Mouse (Mus musculus) small intestine, adult 2 months (tissue): ENCODE data around the gene Rbms2. TPM values are rescaled to one million over a fixed set of nuclear protein-coding genes. Genes with fewer than 3 reads are reported as not detected.

ENCODE experiments used
- H3K27ac ChIP-seq: fragments of 200-500 bp; 2 replicates; pipeline ENCODE4 v1.5.1; 2012; ENCODE audit warnings: low read depth, low read length, control low read depth, inconsistent platforms; ENCODE audit not compliant: insufficient read depth
- H3K27me3 ChIP-seq: fragments of 200-500 bp; 2 replicates; pipeline ENCODE4 v1.6.1; 2012; ENCODE audit warnings: mild to moderate bottlenecking, moderate library complexity, low read length, inconsistent platforms; ENCODE audit not compliant: control insufficient read depth, insufficient read depth
- H3K36me3 ChIP-seq: fragments of 200-500 bp; 2 replicates; pipeline ENCODE4 v1.6.1; 2012; ENCODE audit warnings: mild to moderate bottlenecking, low read length, control low read depth, inconsistent platforms; ENCODE audit not compliant: control insufficient read depth, insufficient read depth
- H3K4me1 ChIP-seq: fragments of 200-500 bp; 2 replicates; pipeline ENCODE4 v1.6.1; 2012; ENCODE audit warnings: low read length, inconsistent platforms, mixed read lengths; ENCODE audit not compliant: control insufficient read depth, insufficient read depth, insufficient read length
- H3K4me3 ChIP-seq: fragments of 200-500 bp; 2 replicates; pipeline ENCODE4 v1.5.1; 2012; ENCODE audit warnings: low read depth, mild to moderate bottlenecking, control low read depth, inconsistent platforms, low read length, moderate library complexity
- CTCF ChIP-seq: fragments of 200-500 bp; IDR thresholded peaks from 2 replicates; pipeline ENCODE4 v1.5.1; 2012; ENCODE audit warnings: low read depth, mild to moderate bottlenecking, control low read depth, inconsistent platforms, low read length, moderate library complexity, mixed read lengths; ENCODE audit not compliant: insufficient replicate concordance, insufficient read length; ENCODE audit errors: extremely low read depth
- POLR2A ChIP-seq: fragments of 200-500 bp; IDR thresholded peaks from 2 replicates; pipeline ENCODE4 v1.6.1; 2012; ENCODE audit warnings: low read depth, mild to moderate bottlenecking, control low read depth, inconsistent platforms, low read length, moderate library complexity
- WGBS: fragments of 180-500 bp; shearing (Covaris S2); methylation state at CpG from one replicate; pipeline ENCODE4 v1.1.7; 2018; 5-methylcytosine and 5-hydroxymethylcytosine counted together
- polyA plus RNA-seq: library from polyadenylated mRNA; depleted of rRNA; stranded (reverse); fragments of >200 nt; gene quantifications from 2 replicates; pipeline ENCODE4 v1.2.3, GENCODE M21; 2012

Gene Rbms2
- polyA plus RNA-seq, 1 experiment, result 34.9 TPM

DNA sequence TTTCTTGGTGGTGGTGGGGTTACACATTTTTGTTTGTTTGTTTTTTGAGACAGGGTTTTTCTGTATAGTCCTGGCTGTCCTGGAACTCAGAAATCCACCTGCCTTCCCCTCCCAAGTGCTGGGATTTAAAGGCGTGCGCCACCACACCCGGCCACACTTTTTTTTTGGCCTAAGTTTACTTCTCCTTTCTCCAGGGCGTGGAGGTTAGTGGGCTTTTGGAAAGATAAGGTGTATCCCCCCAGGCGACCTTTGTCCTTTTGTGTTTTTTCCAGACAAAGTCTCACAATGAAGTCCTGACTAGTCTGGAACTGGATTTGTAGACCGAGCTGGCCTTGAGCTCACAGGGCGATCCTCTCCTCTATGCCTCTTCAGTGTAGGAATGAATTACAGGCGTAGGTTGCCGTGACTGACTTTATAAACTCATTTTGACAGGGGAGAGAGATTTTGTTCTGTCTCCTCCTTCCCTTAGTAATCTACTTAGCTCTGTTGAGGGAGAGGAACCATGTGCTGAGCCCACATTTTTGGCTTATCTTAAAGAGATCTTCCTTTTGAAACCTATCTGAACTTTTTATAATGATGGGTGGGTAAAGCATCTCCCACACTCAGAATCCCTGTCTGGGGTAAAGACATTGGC lies 85.0 kb downstream of the Rbms2 start:
- peak overlapping the region; percentile 59 for H3K27ac ChIP-seq
- peak overlapping the region; percentile 42; the same call in 1 of the 2 replicates for H3K4me3 ChIP-seq
- WGBS, result 33% methylated on average over 9 of the region's 9 CpGs
- H3K36me3 ChIP-seq, result 0 out of 2 replicates have a peak, but pooled peaks cover 1% of the 10 kb centered on the region
- peaks cover 11% of the 10 kb centered on the region; the same call in 1 of the 2 replicates for H3K4me1 ChIP-seq
- no peak for TF ChIP-seq POLR2A
- no peak for TF ChIP-seq CTCF
- H3K27me3 ChIP-seq, result no peaks in the 10 kb centered on the region

DNA sequence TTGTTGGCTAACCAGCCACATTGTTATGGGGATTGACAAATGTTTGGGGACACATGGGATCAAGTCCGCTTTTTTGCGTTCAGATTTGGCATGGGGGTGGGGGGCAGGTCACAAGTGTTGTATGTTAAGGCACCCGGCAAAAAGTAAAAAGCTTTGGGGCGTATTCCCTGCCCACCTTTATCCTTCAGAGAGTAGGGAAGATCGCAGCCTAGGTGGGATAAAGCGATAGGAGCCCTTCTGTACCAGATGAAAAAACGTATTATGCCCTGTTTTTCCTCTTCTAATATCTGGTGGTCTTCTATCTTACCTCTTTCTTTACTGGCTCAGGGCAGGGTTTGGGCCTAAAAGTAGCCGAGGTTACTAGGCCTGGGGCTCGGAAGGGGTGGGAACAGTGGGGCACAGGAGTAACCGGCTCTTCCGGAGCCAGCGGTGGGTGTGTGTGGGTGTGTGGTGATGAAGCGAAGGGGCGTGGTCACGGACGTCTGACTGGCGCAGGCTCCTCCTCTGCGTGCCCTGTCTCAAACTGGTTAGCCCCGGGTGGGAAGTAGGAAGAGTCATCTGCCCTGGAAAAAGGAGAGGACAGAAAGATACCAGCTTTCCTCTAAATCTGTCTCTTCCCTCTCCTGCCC lies 85.6 kb downstream of the Rbms2 start:
- H3K27me3 ChIP-seq, result no peaks in the 10 kb centered on the region
- H3K4me3 ChIP-seq, result peak overlapping the region; percentile 42
- peak overlapping the region; percentile 93 for H3K27ac ChIP-seq
- TF ChIP-seq POLR2A, result peak; percentile 21; the same call in 1 of the 2 replicates
- TF ChIP-seq CTCF, result no peak
- peaks cover 7% of the 10 kb centered on the region for H3K36me3 ChIP-seq
- WGBS, result 5% methylated on average over 19 of the region's 19 CpGs
- H3K4me1 ChIP-seq, result peaks cover 11% of the 10 kb centered on the region; the same call in 1 of the 2 replicates

DNA sequence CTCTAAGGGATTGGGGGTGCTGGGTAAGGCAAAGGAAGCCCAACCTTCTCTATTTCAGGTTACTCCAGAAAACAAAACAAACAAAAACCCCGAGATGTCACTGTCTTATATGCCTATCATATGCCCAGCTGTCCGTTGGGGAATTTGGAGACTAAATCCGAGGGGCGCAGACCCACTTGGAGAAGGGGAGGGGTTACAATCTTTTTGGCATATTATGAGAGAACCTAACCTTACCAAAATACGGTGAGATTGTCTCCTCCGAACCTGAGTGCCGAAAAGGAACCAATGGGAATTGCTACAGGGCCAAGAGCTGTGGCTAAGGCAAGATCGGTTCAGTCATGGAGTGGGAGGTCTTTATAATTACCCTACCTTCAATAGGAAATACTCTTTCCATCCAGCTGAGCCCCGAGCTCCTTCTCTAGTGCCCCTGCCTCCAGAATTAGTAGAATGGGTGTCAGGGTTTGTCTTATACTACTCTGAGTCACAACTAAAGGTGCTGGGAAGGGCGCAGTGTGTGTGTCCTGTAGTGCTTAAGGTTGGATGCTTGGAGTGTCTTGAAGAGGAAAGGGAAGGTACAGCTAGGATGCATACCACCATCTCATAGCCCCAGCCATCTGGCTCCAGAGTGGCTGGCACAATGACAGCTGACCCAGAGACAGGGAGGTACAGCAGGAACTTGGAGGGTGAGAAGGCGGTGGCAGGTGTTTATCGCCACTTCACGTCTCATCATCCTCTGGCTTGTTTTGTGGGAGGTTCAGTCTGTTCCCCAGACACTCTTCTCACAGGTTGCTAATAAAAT lies 86.4 kb downstream of the Rbms2 start:
- H3K4me3 ChIP-seq, result peak overlapping the region; percentile 89
- 11% methylated on average over 13 of the region's 13 CpGs for WGBS
- peak overlapping the region; percentile 93 for H3K27ac ChIP-seq
- H3K36me3 ChIP-seq, result peaks cover 14% of the 10 kb centered on the region
- no peak for TF ChIP-seq POLR2A
- no peak for TF ChIP-seq CTCF
- peaks cover 9% of the 10 kb centered on the region; the same call in 1 of the 2 replicates for H3K4me1 ChIP-seq
- H3K27me3 ChIP-seq, result no peaks in the 10 kb centered on the region

DNA sequence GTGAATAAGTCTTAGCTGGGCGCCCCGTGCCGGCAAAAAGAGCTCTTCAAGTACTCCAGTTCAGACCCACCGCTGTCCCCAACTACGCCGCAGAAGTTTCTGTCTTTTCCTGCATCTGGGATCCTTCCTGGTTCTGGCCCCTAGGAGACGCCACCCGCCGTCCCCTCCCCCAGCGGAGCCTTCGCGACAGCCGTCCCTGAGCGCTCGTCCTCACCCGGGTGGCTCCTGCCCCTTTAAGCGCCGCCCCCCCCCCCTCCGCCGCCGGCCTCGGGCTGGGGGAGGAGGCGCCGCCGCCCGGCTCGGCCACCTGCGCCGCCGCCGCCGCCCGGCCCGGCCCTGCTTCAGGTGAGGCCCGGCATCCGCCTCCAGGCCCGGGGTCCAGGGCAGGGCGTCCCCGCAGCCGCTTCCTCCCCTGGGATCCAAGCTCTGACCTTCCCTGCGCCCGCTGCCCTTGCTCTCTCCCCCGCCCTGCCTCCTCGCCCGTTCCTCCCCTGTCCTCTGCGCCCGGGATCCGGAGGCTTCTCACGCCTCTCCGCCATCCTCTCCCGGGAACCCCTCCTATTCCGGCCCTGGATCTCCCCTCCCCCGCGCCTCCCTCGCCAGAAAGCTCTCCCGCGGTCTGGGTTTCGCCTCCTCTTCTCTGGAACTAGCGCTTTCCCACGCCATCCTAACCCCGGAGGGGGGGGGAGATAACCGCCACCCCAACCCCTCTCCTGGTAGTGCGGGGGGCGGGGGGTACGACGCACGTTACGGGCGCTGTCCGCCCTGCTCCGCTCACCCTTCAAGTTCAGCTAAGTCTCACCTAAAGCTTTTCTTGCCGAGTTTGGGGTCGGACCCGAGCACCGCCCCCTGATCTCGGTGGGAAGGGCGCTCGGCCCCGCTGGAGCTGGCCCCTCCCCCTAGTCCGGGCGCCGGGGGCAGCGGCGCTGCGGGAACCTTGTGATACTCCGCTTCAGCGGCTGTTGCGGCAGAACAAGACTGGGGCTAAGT lies 87.3 kb downstream of the Rbms2 start:
- H3K36me3 ChIP-seq, result peaks cover 23% of the 10 kb centered on the region
- peak overlapping the region; percentile 99 for H3K27ac ChIP-seq
- TF ChIP-seq POLR2A (peak; percentile 30), CTCF (peak; percentile 39; the same call in 1 of the 2 replicates)
- peak overlapping the region; percentile 89 for H3K4me3 ChIP-seq
- 1% methylated on average over 86 of the region's 88 CpGs for WGBS
- H3K4me1 ChIP-seq, result peaks cover 6% of the 10 kb centered on the region; the same call in 1 of the 2 replicates
- no peaks in the 10 kb centered on the region for H3K27me3 ChIP-seq

DNA sequence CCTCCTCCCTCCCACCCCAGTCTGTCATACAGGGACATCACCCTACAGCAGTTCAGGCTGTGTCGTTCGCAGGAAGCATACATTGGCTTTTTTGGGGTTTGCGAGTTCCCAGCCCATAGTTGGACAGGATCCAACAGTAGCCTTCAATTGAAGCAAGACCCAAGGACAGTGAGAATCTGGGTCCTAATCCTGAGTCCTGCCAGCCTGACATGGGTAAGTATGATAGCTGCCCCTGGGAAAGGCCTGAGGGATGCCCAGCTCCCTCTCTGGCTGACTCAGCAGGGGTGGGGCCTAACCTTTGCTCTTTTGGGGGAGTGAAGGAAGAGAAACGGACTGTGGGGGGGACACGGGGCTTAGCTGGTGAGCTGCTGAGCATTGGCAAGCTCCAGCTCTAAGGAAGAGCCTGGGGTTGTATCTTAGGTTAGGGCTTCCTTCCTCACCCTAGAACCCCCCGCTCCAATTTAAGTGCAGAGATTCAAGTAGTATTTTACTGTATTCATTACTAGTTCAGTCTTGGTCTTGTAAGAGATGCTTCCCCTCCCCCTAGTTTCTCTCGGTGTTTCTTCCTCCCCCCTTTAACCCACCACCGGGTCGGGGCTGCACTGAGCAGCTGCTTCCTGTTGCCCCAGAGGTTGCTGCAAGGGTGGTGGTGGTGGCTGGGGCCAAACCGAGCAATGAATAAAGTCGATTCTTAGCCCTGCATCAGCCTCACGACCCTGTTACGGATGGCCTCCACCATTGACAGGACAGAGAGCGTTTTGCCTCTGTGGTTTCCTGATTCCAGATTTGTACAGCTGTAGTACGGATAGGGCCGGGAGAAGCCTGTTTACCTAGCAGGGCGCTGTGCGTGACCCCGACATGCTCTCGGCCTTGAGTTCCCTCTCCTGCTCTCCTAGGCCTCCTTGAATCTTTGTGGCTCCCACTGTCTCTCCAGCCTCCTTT lies 88.3 kb downstream of the Rbms2 start, which contains the start of gene Baz2a:
Gene Baz2a, plus strand, starts transcription at position 14 of the 942 bp plus-strand sequence.
- Histone ChIP-seq H3K27me3 (no peaks in the 10 kb centered on the region), H3K4me3 (peak within 1 kb of the TSS; percentile 89), H3K36me3 (peaks cover 29% of the 10 kb centered on the region), H3K27ac (peak within 1 kb of the TSS; percentile 99), H3K4me1 (peaks cover 6% of the 10 kb centered on the region; the same call in 1 of the 2 replicates)
- under 1% methylated on average over 20 of the region's 20 CpGs for WGBS
- TF ChIP-seq POLR2A (no peak; the same call in 1 of the 2 replicates), CTCF (no peak)
